Mouse (Mus musculus): ENCODE measurements at regions not wholly inside any gene's neighbourhood (a gene's known extent, or its start where the extent isn't known, plus 50 kb on each side); places are given as distances from the start of the nearest gene placed in this dataset.

DNA sequence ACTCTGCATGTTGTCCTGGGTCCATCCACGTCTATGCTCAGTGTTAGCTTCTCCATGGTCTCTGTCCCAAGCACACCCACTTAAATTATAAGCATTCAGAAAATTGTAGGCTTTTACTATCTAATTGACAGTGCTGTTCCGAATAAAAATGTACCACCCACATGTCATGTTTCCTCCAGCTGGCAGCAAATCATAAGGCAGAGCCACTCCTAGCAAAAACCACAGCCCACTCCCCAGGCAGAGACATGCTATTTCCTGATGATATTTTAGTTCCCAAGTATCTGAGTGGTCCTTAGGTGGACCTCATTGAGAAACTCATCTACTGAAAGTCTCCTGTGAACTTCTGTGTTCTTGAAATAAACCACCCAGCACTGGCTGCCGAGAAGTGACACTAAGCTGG lies 117.1 kb downstream of the Spata18 start:
- no peak overlapping the region for H3K27ac ChIP-seq (ENCODE audit: control insufficient read depth, insufficient read depth, low read length)
- H3K27me3 ChIP-seq (ENCODE audit: control insufficient read depth, insufficient read depth, low read length) = no peaks in the 10 kb centered on the region
- H3K4me3 ChIP-seq (ENCODE audit: control insufficient read depth, insufficient read depth, low read length) = no peak overlapping the region
- TF ChIP-seq CTCF (IDR thresholded peaks at IDR 0.05; ENCODE audit: borderline replicate concordance, control insufficient read depth, extremely low read depth, insufficient read depth, low read length, poor library complexity) (no peak), POLR2A (IDR thresholded peaks at IDR 0.05; ENCODE audit: control insufficient read depth, extremely low read depth, insufficient read depth, low read length, poor library complexity) (no peak)
- no peaks in the 10 kb centered on the region for H3K36me3 ChIP-seq (ENCODE audit: control insufficient read depth, insufficient read depth, low read length)
- WGBS = 69% methylated on average over 3 of the region's 3 CpGs
- no peak for DNase-seq
- H3K4me1 ChIP-seq (replicated peaks; ENCODE audit: control insufficient read depth, insufficient read depth, low read length) = no peaks in the 10 kb centered on the region

DNA sequence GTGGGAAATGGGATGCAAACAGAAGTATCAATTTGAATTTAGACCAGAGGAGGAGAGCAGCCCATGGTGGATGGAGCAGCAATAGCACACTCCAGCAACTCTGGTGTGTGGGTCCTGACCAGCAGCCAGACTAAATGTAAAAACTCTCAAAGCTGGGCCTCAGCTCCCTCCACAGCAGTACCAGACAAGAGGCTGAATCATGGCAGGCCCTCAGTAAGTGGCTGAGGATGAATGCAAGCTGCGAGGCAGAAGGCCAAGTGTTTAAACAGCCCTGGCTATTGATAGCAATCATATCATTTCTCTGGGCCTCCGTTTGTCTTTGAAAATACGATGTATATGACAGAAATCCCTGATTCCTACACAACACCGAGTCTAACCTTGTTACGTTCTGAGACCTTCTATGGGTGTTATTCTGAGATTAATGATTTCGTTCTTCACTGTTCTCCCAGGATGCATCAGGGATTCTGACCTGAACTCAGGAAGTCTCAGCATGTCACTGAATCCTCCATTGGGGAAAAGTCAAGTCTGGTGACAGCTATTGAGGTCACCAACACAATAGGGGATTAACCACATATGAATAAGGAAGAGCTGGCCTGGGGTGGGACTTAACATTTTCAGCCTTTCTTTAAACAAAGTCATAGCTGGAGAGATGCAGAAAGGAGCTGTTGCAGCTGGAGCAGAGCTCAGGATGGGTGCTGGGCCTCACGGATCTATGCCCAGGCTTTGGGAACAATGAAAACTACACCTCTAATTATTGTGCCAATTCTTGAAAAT lies 124.8 kb downstream of the Spata18 start:
- H3K4me3 ChIP-seq (ENCODE audit: control insufficient read depth, insufficient read depth, low read length) = no peak overlapping the region
- no peak for DNase-seq
- H3K27ac ChIP-seq (ENCODE audit: control insufficient read depth, insufficient read depth, low read length) = no peak overlapping the region
- H3K36me3 ChIP-seq (ENCODE audit: control insufficient read depth, insufficient read depth, low read length) = no peaks in the 10 kb centered on the region
- no peak for TF ChIP-seq CTCF (IDR thresholded peaks at IDR 0.05; ENCODE audit: borderline replicate concordance, control insufficient read depth, extremely low read depth, insufficient read depth, low read length, poor library complexity)
- TF ChIP-seq POLR2A (IDR thresholded peaks at IDR 0.05; ENCODE audit: control insufficient read depth, extremely low read depth, insufficient read depth, low read length, poor library complexity) = no peak
- no peaks in the 10 kb centered on the region for H3K4me1 ChIP-seq (replicated peaks; ENCODE audit: control insufficient read depth, insufficient read depth, low read length)
- no peaks in the 10 kb centered on the region for H3K27me3 ChIP-seq (ENCODE audit: control insufficient read depth, insufficient read depth, low read length)
- 92% methylated on average over 7 of the region's 7 CpGs for WGBS

DNA sequence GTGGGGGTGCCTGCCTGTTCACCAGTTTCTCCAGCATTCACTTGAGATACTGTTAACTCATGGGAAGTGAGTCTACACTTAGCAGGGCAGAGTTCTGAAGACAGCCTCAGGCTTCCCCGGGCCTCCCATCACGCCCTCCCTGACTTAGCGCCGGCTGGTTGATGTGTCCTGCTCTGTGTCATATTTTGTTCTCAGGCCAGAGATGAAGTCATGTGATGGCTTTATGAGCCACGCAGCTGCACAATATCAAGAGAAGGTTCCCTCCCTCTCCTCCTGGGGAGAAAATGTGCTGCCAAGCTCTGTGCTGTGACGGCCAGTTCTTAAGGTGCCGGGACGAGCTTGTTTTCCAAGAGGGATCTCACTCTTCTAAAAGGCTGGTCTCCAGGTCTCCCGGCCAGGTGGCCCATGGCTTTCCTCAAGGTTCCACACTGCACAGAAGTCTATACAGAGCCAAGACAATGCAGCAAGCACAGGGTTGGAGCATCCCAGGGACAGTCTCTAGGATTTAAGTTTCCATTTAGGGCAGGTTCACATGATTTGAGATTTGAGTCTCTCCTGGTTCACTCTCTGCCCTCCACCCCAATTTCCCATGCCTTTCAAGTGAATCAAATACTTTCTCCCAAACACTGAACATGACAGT lies 126.2 kb downstream of the Spata18 start:
- Histone ChIP-seq H3K4me3 (ENCODE audit: control insufficient read depth, insufficient read depth, low read length) (no peak overlapping the region), H3K27ac (ENCODE audit: control insufficient read depth, insufficient read depth, low read length) (no peak overlapping the region), H3K4me1 (replicated peaks; ENCODE audit: control insufficient read depth, insufficient read depth, low read length) (no peaks in the 10 kb centered on the region), H3K36me3 (ENCODE audit: control insufficient read depth, insufficient read depth, low read length) (no peaks in the 10 kb centered on the region), H3K27me3 (ENCODE audit: control insufficient read depth, insufficient read depth, low read length) (no peaks in the 10 kb centered on the region)
- 90% methylated on average over 9 of the region's 9 CpGs for WGBS
- TF ChIP-seq CTCF (IDR thresholded peaks at IDR 0.05; ENCODE audit: borderline replicate concordance, control insufficient read depth, extremely low read depth, insufficient read depth, low read length, poor library complexity) = no peak
- TF ChIP-seq POLR2A (IDR thresholded peaks at IDR 0.05; ENCODE audit: control insufficient read depth, extremely low read depth, insufficient read depth, low read length, poor library complexity) = no peak
- no peak for DNase-seq

DNA sequence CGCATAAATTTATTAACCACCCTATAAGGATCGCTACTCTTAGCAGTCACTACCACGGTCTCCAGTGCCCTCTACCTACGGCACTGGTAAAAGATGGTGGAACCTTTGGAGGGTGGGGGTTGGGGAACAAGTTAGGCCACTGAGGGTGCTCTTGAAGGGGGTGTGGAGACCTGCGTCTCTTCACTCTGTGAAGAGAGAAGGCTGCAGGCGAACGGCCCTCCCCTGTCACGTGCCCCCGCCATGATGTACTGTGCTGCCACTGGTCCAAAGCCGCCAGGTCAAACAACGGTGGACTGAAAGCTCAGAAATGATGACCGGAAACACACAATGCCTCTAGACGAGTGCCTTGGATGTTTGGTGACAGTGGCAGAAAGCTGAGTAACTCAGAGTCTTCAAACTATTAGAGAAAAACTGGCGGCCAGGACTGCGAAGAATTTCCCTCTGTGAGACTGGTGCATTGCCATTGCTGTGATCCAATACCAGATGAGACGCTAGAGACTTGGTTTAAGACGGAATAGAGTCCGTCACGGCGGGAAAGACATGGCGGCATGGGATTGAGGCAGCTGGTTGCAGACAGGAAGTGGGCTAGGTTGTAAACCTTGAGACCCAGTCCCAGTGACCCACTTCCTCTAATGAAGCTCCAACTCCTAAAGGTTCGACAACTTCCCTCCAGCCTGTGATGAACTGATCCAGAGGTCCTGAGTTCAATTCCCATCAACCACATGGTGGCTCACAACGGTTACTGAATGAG lies 130.2 kb downstream of the Spata18 start:
- Histone ChIP-seq H3K4me1 (replicated peaks; ENCODE audit: control insufficient read depth, insufficient read depth, low read length) (no peaks in the 10 kb centered on the region), H3K36me3 (ENCODE audit: control insufficient read depth, insufficient read depth, low read length) (no peaks in the 10 kb centered on the region), H3K27me3 (ENCODE audit: control insufficient read depth, insufficient read depth, low read length) (no peaks in the 10 kb centered on the region), H3K27ac (ENCODE audit: control insufficient read depth, insufficient read depth, low read length) (no peak overlapping the region), H3K4me3 (ENCODE audit: control insufficient read depth, insufficient read depth, low read length) (no peak overlapping the region)
- no peak for DNase-seq
- no peak for TF ChIP-seq CTCF (IDR thresholded peaks at IDR 0.05; ENCODE audit: borderline replicate concordance, control insufficient read depth, extremely low read depth, insufficient read depth, low read length, poor library complexity)
- no peak for TF ChIP-seq POLR2A (IDR thresholded peaks at IDR 0.05; ENCODE audit: control insufficient read depth, extremely low read depth, insufficient read depth, low read length, poor library complexity)
- whole genome bisulfite sequencing = 93% methylated on average over 23 of the region's 23 CpGs

DNA sequence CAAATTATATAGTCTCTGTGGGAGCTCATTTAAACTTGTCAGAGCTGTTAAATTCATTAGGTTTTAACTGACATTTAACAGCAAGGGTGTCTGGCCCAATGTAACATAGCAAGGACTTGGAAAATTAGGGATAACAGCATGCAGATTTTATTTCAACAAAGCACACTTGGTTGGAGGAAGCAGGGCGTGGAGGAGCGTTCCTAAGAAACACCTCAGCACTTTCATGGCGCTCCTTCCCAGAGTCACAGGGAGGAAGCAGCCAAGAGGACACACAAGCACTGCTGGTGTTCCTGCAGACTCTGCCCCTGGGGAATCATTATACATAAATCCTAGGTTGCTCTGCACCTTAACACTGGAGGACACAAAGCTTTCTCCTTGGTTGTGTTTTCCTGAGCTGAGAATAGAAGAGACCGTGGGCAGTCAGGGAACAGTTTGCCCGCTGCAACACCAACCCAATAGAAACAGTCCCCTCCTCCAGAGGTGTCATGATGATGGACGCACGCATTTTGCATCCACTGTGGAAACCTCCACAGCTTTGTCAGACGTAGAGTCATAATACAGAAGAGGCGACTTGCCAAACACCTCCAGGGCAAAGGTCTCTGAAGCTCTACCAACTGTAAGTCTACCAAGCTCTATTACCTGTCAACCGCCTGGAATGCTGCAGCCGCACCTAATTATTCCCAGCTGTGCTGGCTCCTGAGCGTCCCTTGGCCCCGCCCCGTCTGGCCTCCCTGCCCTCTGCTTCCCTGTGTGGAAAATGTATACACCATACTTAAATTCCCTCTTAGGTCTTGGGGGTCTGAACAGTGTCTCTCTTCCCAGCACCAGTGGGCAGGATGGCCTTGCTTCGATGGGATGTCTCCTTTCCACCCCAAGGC lies 131.3 kb downstream of the Spata18 start:
- TF ChIP-seq POLR2A (IDR thresholded peaks at IDR 0.05; ENCODE audit: control insufficient read depth, extremely low read depth, insufficient read depth, low read length, poor library complexity) (no peak), CTCF (IDR thresholded peaks at IDR 0.05; ENCODE audit: borderline replicate concordance, control insufficient read depth, extremely low read depth, insufficient read depth, low read length, poor library complexity) (no peak)
- Histone ChIP-seq H3K36me3 (ENCODE audit: control insufficient read depth, insufficient read depth, low read length) (no peaks in the 10 kb centered on the region), H3K4me3 (ENCODE audit: control insufficient read depth, insufficient read depth, low read length) (no peak overlapping the region), H3K27me3 (ENCODE audit: control insufficient read depth, insufficient read depth, low read length) (no peaks in the 10 kb centered on the region), H3K27ac (ENCODE audit: control insufficient read depth, insufficient read depth, low read length) (no peak overlapping the region), H3K4me1 (replicated peaks; ENCODE audit: control insufficient read depth, insufficient read depth, low read length) (no peaks in the 10 kb centered on the region)
- DNase-seq = no peak
- WGBS = 93% methylated on average over 15 of the region's 15 CpGs

DNA sequence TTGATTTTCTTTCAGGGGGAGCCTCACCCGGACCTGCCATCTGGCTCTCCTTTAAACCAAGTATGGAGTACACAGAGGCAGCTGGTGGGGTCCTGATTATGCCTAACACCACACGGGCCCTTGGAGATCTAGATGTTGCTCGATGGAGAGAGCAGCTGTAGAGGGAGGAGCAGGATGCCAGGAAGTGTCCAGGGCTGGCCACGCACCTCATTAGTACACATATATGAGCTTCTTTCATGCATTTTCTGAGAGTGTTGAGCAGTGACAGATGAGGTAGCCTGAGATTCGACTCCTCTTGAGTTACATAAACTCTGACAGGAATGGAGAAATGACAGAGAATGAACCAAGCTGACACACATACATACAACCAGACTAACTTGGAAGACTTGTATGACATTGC lies 136.1 kb downstream of the Spata18 start:
- WGBS = 90% methylated on average over 5 of the region's 5 CpGs
- no peak overlapping the region for H3K27ac ChIP-seq (ENCODE audit: control insufficient read depth, insufficient read depth, low read length)
- no peak for DNase-seq

More for the DNA sequence above, 136.1 kb downstream of the Spata18 start:
- Histone ChIP-seq H3K4me3 (ENCODE audit: control insufficient read depth, insufficient read depth, low read length) (no peak overlapping the region), H3K27me3 (ENCODE audit: control insufficient read depth, insufficient read depth, low read length) (no peaks in the 10 kb centered on the region), H3K4me1 (replicated peaks; ENCODE audit: control insufficient read depth, insufficient read depth, low read length) (no peaks in the 10 kb centered on the region), H3K36me3 (ENCODE audit: control insufficient read depth, insufficient read depth, low read length) (no peaks in the 10 kb centered on the region)
- TF ChIP-seq CTCF (IDR thresholded peaks at IDR 0.05; ENCODE audit: borderline replicate concordance, control insufficient read depth, extremely low read depth, insufficient read depth, low read length, poor library complexity) (no peak), POLR2A (IDR thresholded peaks at IDR 0.05; ENCODE audit: control insufficient read depth, extremely low read depth, insufficient read depth, low read length, poor library complexity) (no peak)
